Mouse (Mus musculus): ENCODE results near the gene Litaf. TPM values are rescaled to one million over a fixed set of nuclear protein-coding genes. Genes with fewer than 3 reads are reported as not detected.

Gene Litaf
- total and polyA plus RNA-seq, 3 experiments: 97.5 to 178 (median 154) TPM

- H3K9ac ChIP-seq (ENCODE audit: insufficient read depth, low read depth): no peak overlapping the region
- H3K79me2 ChIP-seq (replicated peaks; ENCODE audit: control insufficient read depth, extremely low read depth, insufficient read depth, poor library complexity, severe bottlenecking): no peaks in the 10 kb centered on the region
- H3K36me3 ChIP-seq (replicated peaks in 1 of 2; ENCODE audit: control insufficient read depth in 1 of 2, insufficient read depth in 1 of 2, low read length in 1 of 2): peaks cover 0 to 26% of the 10 kb centered on the region in 2 experiments
- in situ Hi-C loops (cut with MboI; ENCODE audit: low pct_ligation_motif_present, low pct_unique_long_range_greater_than_20kb, low sequenced_read_pairs): no loop called here
- H3K27ac ChIP-seq (ENCODE audit: insufficient read depth, low read depth): no peak overlapping the region
- no peak for DNase-seq (ENCODE audit: extremely low read depth)
- H3K4me3 ChIP-seq (replicated peaks in 1 of 3; ENCODE audit: low read depth in 2 of 3, low read length in 2 of 3, poor library complexity in 1 of 3): no peak overlapping the region
- no peaks in the 10 kb centered on the region for H3K9me3 ChIP-seq (replicated peaks; ENCODE audit: low read length)
- dilution Hi-C loops (cut with MboI; ENCODE audit: extremely low pct_ligation_motif_present, extremely low pct_unique_long_range_greater_than_20kb, low sequenced_read_pairs): no loop called here
- H3K27me3 ChIP-seq (replicated peaks): no peaks in the 10 kb centered on the region
- TF ChIP-seq USF1 (IDR thresholded peaks at IDR 0.05; ENCODE audit: low read depth, low read length) (no peak), POLR2AphosphoS2 (IDR thresholded peaks at IDR 0.05; ENCODE audit: low read depth, low read length) (no peak), POLR2A (IDR thresholded peaks at IDR 0.05; ENCODE audit: low read depth, low read length) (no peak), PAX5 (IDR thresholded peaks at IDR 0.05; ENCODE audit: low read length) (no peak), GABPA (IDR thresholded peaks at IDR 0.05; ENCODE audit: insufficient replicate concordance, low read depth, low read length) (no peak), CHD2 (IDR thresholded peaks at IDR 0.05; ENCODE audit: low read length) (no peak), JUND (conservative IDR thresholded peaks at IDR 0.05; ENCODE audit: low read depth, low read length) (no peak), E2F4 (IDR thresholded peaks at IDR 0.05; ENCODE audit: insufficient replicate concordance, low read depth, low read length) (no peak), ZNF384 (IDR thresholded peaks at IDR 0.05; ENCODE audit: low read depth, low read length) (no peak), NRF1 (IDR thresholded peaks at IDR 0.05; ENCODE audit: low read depth, low read length) (no peak), USF2 (conservative IDR thresholded peaks at IDR 0.05; ENCODE audit: low read depth, low read length) (no peak), CTCF (conservative IDR thresholded peaks at IDR 0.05 in 1 of 2, IDR thresholded peaks at IDR 0.05 in 1 of 2; ENCODE audit: low read depth in 2 of 2, low read length in 2 of 2) (no peak), HCFC1 (IDR thresholded peaks at IDR 0.05; ENCODE audit: low read depth, low read length) (no peak), EP300 (IDR thresholded peaks at IDR 0.05; ENCODE audit: low read length) (no peak), SIN3A (IDR thresholded peaks at IDR 0.05; ENCODE audit: low read length) (no peak), ZKSCAN1 (IDR thresholded peaks at IDR 0.05; ENCODE audit: borderline replicate concordance, low read depth, low read length) (no peak), MAFK (IDR thresholded peaks at IDR 0.05; ENCODE audit: insufficient replicate concordance, low read length) (no peak)
- peaks cover 9 to 17% of the 10 kb centered on the region in 2 experiments for H3K4me1 ChIP-seq (ENCODE audit: control insufficient read depth in 1 of 2, insufficient read depth in 2 of 2)
- H3K4me2 ChIP-seq (ENCODE audit: insufficient read depth, low read depth, poor library complexity, severe bottlenecking): no peak overlapping the region
These were observed 14.8 kb downstream of the Litaf start for GRCm38 (mm10) chr16:11051134-11051533.

DNA sequence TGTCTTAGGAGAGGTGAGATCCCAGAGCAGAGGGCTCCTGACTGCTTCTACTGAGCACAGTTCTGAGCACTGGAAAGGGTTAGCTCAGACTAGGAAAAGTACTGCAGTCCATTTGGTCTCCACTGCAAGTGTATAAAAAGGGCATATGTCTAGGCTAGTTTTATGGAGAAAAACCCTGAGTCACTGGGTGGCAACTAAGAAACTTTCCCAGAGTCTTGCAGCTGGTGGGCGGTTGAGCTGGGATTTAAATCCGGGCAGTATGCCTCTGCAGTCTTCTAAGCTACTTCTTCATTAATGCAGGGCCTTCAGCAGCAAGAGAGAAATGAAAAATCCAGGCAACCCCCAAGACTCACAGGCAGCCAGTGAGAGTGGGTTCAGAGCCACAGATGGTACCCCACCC lies 15.7 kb downstream of the Litaf start:
- Histone ChIP-seq H3K27me3 (replicated peaks) (no peaks in the 10 kb centered on the region), H3K79me2 (replicated peaks; ENCODE audit: control insufficient read depth, extremely low read depth, insufficient read depth, poor library complexity, severe bottlenecking) (no peaks in the 10 kb centered on the region), H3K27ac (ENCODE audit: insufficient read depth, low read depth) (no peak overlapping the region), H3K36me3 (replicated peaks in 1 of 2; ENCODE audit: control insufficient read depth in 1 of 2, insufficient read depth in 1 of 2, low read length in 1 of 2) (peaks cover 0 to 17% of the 10 kb centered on the region in 2 experiments), H3K4me2 (ENCODE audit: insufficient read depth, low read depth, poor library complexity, severe bottlenecking) (no peak overlapping the region), H3K9ac (ENCODE audit: insufficient read depth, low read depth) (no peak overlapping the region), H3K9me3 (replicated peaks; ENCODE audit: low read length) (no peaks in the 10 kb centered on the region), H3K4me3 (replicated peaks in 1 of 3; ENCODE audit: low read depth in 2 of 3, low read length in 2 of 3, poor library complexity in 1 of 3) (no peak overlapping the region), H3K4me1 (ENCODE audit: control insufficient read depth in 1 of 2, insufficient read depth in 2 of 2) (peaks cover 6 to 10% of the 10 kb centered on the region in 2 experiments; a peak in 3 of 4 replicates)
- dilution Hi-C loops (cut with MboI; ENCODE audit: extremely low pct_ligation_motif_present, extremely low pct_unique_long_range_greater_than_20kb, low sequenced_read_pairs) (no loop called here), in situ Hi-C loops (cut with MboI; ENCODE audit: low pct_ligation_motif_present, low pct_unique_long_range_greater_than_20kb, low sequenced_read_pairs) (no loop called here)
- DNase-seq (ENCODE audit: extremely low read depth): no peak
- no peak for TF ChIP-seq CHD1 (IDR thresholded peaks at IDR 0.05; ENCODE audit: low read depth, low read length)
- TF ChIP-seq JUND (conservative IDR thresholded peaks at IDR 0.05; ENCODE audit: low read depth, low read length): no peak
- no peak for TF ChIP-seq MEF2A (IDR thresholded peaks at IDR 0.05; ENCODE audit: borderline replicate concordance, low read depth, low read length)
- no peak for TF ChIP-seq TBP (conservative IDR thresholded peaks at IDR 0.05; ENCODE audit: low read depth, low read length)
- TF ChIP-seq ZMIZ1 (IDR thresholded peaks at IDR 0.05; ENCODE audit: low read depth, low read length): no peak
- no peak for TF ChIP-seq ZC3H11A (IDR thresholded peaks at IDR 0.05; ENCODE audit: low read depth, low read length)
